Mouse (Mus musculus) kidney, adult 2 months (tissue): ENCODE results near the gene Dtnb.

Source experiments
- CTCF ChIP-seq: fragments of 200-500 bp; conservative IDR thresholded peaks from 2 replicates; pipeline ENCODE4 v1.5.1; 2011; ENCODE audit warnings: low read depth, mild to moderate bottlenecking, control low read depth, low read length, moderate library complexity, mixed read lengths; ENCODE audit not compliant: insufficient read depth, insufficient read length
- POLR2A ChIP-seq: fragments of 200-500 bp; IDR thresholded peaks from one replicate; pipeline ENCODE4 v1.6.1; 2011; ENCODE audit warnings: low read depth, low read length, control low read depth

GRCm38 (mm10) chr12:3641931-3642330 lies 69.8 kb downstream of the Dtnb start:
- TF ChIP-seq POLR2A, result no peak
- peak; percentile 52 for TF ChIP-seq CTCF
